Mouse (Mus musculus): Measurements from ENCODE around the gene Lef1. TPM values are rescaled to one million over a fixed set of nuclear protein-coding genes. Genes with fewer than 3 reads are reported as not detected.

Gene Lef1
- total RNA-seq, 1 experiment from 2014 or later: not detected

GRCm38 (mm10) chr3:131137119-131137781 lies 27.0 kb downstream of the Lef1 start:
- ATAC-seq (replicated peaks; ENCODE audit: low read depth, poor library complexity, severe bottlenecking): no peak

- no peak for ATAC-seq (replicated peaks; ENCODE audit: low read depth, poor library complexity, severe bottlenecking)
Measured at GRCm38 (mm10) chr3:131138224-131138623, 28.0 kb downstream of the Lef1 start.

GRCm38 (mm10) chr3:131138797-131139196 lies 28.5 kb downstream of the Lef1 start:
- ATAC-seq (replicated peaks; ENCODE audit: low read depth, poor library complexity, severe bottlenecking): no peak

- peak; percentile 86 for ATAC-seq (replicated peaks; ENCODE audit: low read depth, poor library complexity, severe bottlenecking)
Measured at GRCm38 (mm10) chr3:131139345-131140090, 29.2 kb downstream of the Lef1 start.

GRCm38 (mm10) chr3:131140091-131140462 lies 29.8 kb downstream of the Lef1 start:
- no peak for ATAC-seq (replicated peaks; ENCODE audit: low read depth, poor library complexity, severe bottlenecking)

- ATAC-seq (replicated peaks; ENCODE audit: low read depth, poor library complexity, severe bottlenecking): no peak
Measured at GRCm38 (mm10) chr3:131141546-131141945, 31.3 kb downstream of the Lef1 start.

- no peak for ATAC-seq (replicated peaks; ENCODE audit: low read depth, poor library complexity, severe bottlenecking)
Measured at GRCm38 (mm10) chr3:131144250-131144649, 34.0 kb downstream of the Lef1 start.

- no peak for ATAC-seq (replicated peaks; ENCODE audit: low read depth, poor library complexity, severe bottlenecking)
Measured at GRCm38 (mm10) chr3:131152921-131153320, 42.6 kb downstream of the Lef1 start.

- ATAC-seq (replicated peaks; ENCODE audit: low read depth, poor library complexity, severe bottlenecking): no peak
Measured at GRCm38 (mm10) chr3:131153896-131154295, 43.6 kb downstream of the Lef1 start.

- no peak for ATAC-seq (replicated peaks; ENCODE audit: low read depth, poor library complexity, severe bottlenecking)
Measured at GRCm38 (mm10) chr3:131154576-131154975, 44.3 kb downstream of the Lef1 start.

- ATAC-seq (replicated peaks; ENCODE audit: low read depth, poor library complexity, severe bottlenecking): no peak
Measured at GRCm38 (mm10) chr3:131155066-131155465, 44.8 kb downstream of the Lef1 start.

- no peak for ATAC-seq (replicated peaks; ENCODE audit: low read depth, poor library complexity, severe bottlenecking)
Measured at GRCm38 (mm10) chr3:131155657-131156056, 45.4 kb downstream of the Lef1 start.

GRCm38 (mm10) chr3:131156377-131156776 lies 46.1 kb downstream of the Lef1 start:
- ATAC-seq (replicated peaks; ENCODE audit: low read depth, poor library complexity, severe bottlenecking): no peak

GRCm38 (mm10) chr3:131157471-131157870 lies 47.2 kb downstream of the Lef1 start:
- ATAC-seq (replicated peaks; ENCODE audit: low read depth, poor library complexity, severe bottlenecking): peak; percentile 87

- no peak for ATAC-seq (replicated peaks; ENCODE audit: low read depth, poor library complexity, severe bottlenecking)
Measured at GRCm38 (mm10) chr3:131159204-131159760, 49.0 kb downstream of the Lef1 start.

- no peak for ATAC-seq (replicated peaks; ENCODE audit: low read depth, poor library complexity, severe bottlenecking)
Measured at GRCm38 (mm10) chr3:131159881-131160615, 49.8 kb downstream of the Lef1 start.

GRCm38 (mm10) chr3:131160921-131161320 lies 50.6 kb downstream of the Lef1 start:
- ATAC-seq (replicated peaks; ENCODE audit: low read depth, poor library complexity, severe bottlenecking): no peak

GRCm38 (mm10) chr3:131167731-131168130 lies 57.5 kb downstream of the Lef1 start:
- ATAC-seq (replicated peaks; ENCODE audit: low read depth, poor library complexity, severe bottlenecking): no peak

- no peak for ATAC-seq (replicated peaks; ENCODE audit: low read depth, poor library complexity, severe bottlenecking)
Measured at GRCm38 (mm10) chr3:131169161-131169560, 58.9 kb downstream of the Lef1 start.

GRCm38 (mm10) chr3:131170099-131170643 lies 59.9 kb downstream of the Lef1 start:
- no peak for ATAC-seq (replicated peaks; ENCODE audit: low read depth, poor library complexity, severe bottlenecking)
